Mouse (Mus musculus) erythroblast, embryonic 14.5 days (primary cell): ENCODE measurements at regions not wholly inside any gene's neighbourhood (a gene's known extent, or its start where the extent isn't known, plus 50 kb on each side); places are given as distances from the start of the nearest gene placed in this dataset.

ENCODE experiments used
- GATA1 ChIP-seq: IDR thresholded peaks from 2 replicates; pipeline ENCODE4 v1.6.1; 2012; ENCODE audit warnings: low read length, inconsistent platforms, mixed read lengths
- TAL1 ChIP-seq: IDR thresholded peaks from 3 replicates; pipeline ENCODE4 v1.6.1; 2012; ENCODE audit warnings: low read length, inconsistent platforms, mixed read lengths

GRCm38 (mm10) chr1:154148948-154149347, 52.0 kb upstream of the Zfp648 start:
- TF ChIP-seq TAL1 (no peak), GATA1 (no peak)
